In the genomic region with DNA sequence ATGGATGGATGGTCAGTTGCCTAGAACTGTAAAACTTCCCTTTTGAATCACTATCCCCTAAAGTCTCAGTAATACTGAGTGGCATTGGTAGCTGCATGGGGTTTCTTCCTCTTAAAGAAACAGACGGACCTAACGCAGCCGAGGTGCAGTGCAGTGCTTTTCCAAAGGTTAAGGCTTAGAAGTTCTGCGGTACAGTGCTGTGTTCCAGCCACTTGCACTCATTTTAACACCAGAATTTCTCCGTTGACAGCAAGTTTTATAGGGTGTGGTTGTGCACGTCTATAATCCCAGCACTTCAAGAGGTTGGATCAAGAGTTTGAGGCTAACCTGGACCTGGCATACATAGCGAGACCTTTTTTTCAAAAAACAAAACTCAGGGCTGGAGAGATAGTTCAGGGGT, we compare ENCODE assay signal across 8 mouse cellular contexts. TPM values are rescaled to one million over a fixed set of nuclear protein-coding genes. Genes with fewer than 3 reads are reported as not detected.
DNase-seq lines count a peak whose midpoint lies in the region; ATAC-seq and TF ChIP-seq lines count a peak whose summit lies in the region.

No protein-coding gene starts in this region.

- H3K4me2 ChIP-seq in forebrain, postnatal 0 days (ENCODE audit: low read depth): peak overlapping the region; percentile 92
- H3K4me2 ChIP-seq in liver, embryonic 16.5 days (ENCODE audit: low read depth, low read length): peak overlapping the region; percentile 89

- DNase-seq in heart, adult 2 months: no peak
- DNase-seq in heart, postnatal 36 days: no peak
- DNase-seq in forebrain, postnatal 0 days: no peak
- no peak for DNase-seq in Muller cell, postnatal 12 days (ENCODE audit: inconsistent ontology term)
- no peak for DNase-seq in frontal cortex, adult 2 months (ENCODE audit: extremely low spot score in 1 of 2, low spot score in 1 of 2)
- no peak for DNase-seq in left cerebral cortex, postnatal 25 days (ENCODE audit: low spot score in 2 of 2)

- intact Hi-C loops in heart, adult 2 months (cut with DNase I): no loop called here
- intact Hi-C loops in heart, postnatal 36 days (cut with DNase I): no loop called here
- intact Hi-C loops in left cerebral cortex, postnatal 25 days (cut with DNase I): no loop called here

- H3K4me3 ChIP-seq in heart, adult 2 months: no peak overlapping the region
- H3K4me3 ChIP-seq in C2C12 (ENCODE audit: insufficient read depth, poor library complexity, severe bottlenecking): peak overlapping the region; percentile 89
- no peak overlapping the region for H3K4me3 ChIP-seq in forebrain, postnatal 0 days (ENCODE audit: low read depth, low read length)
- peak overlapping the region; percentile 90 for H3K4me3 ChIP-seq in liver, embryonic 16.5 days (ENCODE audit: low read depth, low read length)

- H3K9ac ChIP-seq in heart, adult 2 months (ENCODE audit: low read depth, low read length): peak overlapping the region; percentile 8; the same call in 1 of the 2 replicates
- peak overlapping the region; percentile 100 for H3K9ac ChIP-seq in forebrain, postnatal 0 days
- H3K9ac ChIP-seq in liver, embryonic 16.5 days (ENCODE audit: low read depth, low read length): peak overlapping the region; percentile 96

- no peak for TF ChIP-seq CTCF in heart, adult 2 months (IDR thresholded peaks at IDR 0.05)
- TF ChIP-seq CTCF in C2C12 (IDR thresholded peaks at IDR 0.05; ENCODE audit: control insufficient read depth, insufficient read depth, insufficient read length): no peak
- no peak for TF ChIP-seq CTCF in forebrain, postnatal 0 days (IDR thresholded peaks at IDR 0.05; ENCODE audit: low read depth)

- H3K4me1 ChIP-seq in heart, adult 2 months (ENCODE audit: control insufficient read depth, insufficient read depth, low read length): peaks cover 15% of the 10 kb centered on the region
- H3K4me1 ChIP-seq in forebrain, postnatal 0 days (ENCODE audit: insufficient read depth): peaks cover 15% of the 10 kb centered on the region
- peaks cover 64% of the 10 kb centered on the region for H3K4me1 ChIP-seq in liver, embryonic 16.5 days (ENCODE audit: control insufficient read depth, low read depth, low read length)

- H3K9me3 ChIP-seq in forebrain, postnatal 0 days (ENCODE audit: low read length): no peaks in the 10 kb centered on the region
- H3K9me3 ChIP-seq in liver, embryonic 16.5 days (replicated peaks; ENCODE audit: control insufficient read depth, low read length): no peaks in the 10 kb centered on the region

- 35% methylated on average over 7 of the region's 7 CpGs for WGBS in heart, adult 2 months
- whole genome bisulfite sequencing in forebrain, postnatal 0 days: 48% methylated on average over 7 of the region's 7 CpGs
- 13% methylated on average over 7 of the region's 7 CpGs for WGBS in liver, embryonic 16.5 days (ENCODE audit: insufficient replicate concordance)

- no peaks in the 10 kb centered on the region for H3K27me3 ChIP-seq in heart, adult 2 months (ENCODE audit: control insufficient read depth, insufficient read depth, low read length)
- H3K27me3 ChIP-seq in C2C12 (ENCODE audit: control insufficient read depth, insufficient read depth, insufficient read length): no peaks in the 10 kb centered on the region
- H3K27me3 ChIP-seq in forebrain, postnatal 0 days (ENCODE audit: insufficient read depth, low read length): no peaks in the 10 kb centered on the region
- H3K27me3 ChIP-seq in liver, embryonic 16.5 days (ENCODE audit: control insufficient read depth, insufficient read depth, low read depth, low read length): no peaks in the 10 kb centered on the region

- TF ChIP-seq EP300 in heart, adult 2 months (IDR thresholded peaks at IDR 0.05; ENCODE audit: insufficient read depth, low read depth, low read length): no peak

- H3K79me3 ChIP-seq in C2C12 (ENCODE audit: low read depth): peaks cover 70% of the 10 kb centered on the region

- no peak for ATAC-seq in forebrain, postnatal 0 days
- ATAC-seq in liver, embryonic 16.5 days (ENCODE audit: low read depth): no peak

- peak overlapping the region; percentile 1 for H3ac ChIP-seq in C2C12 (ENCODE audit: control insufficient read depth, insufficient read length, low read depth)

- H3K36me3 ChIP-seq in heart, adult 2 months (ENCODE audit: control insufficient read depth, insufficient read depth, low read length): peaks cover 2% of the 10 kb centered on the region
- peaks cover 7% of the 10 kb centered on the region for H3K36me3 ChIP-seq in C2C12 (ENCODE audit: control insufficient read depth, insufficient read depth)
- H3K36me3 ChIP-seq in forebrain, postnatal 0 days (ENCODE audit: insufficient read depth): no peaks in the 10 kb centered on the region
- H3K36me3 ChIP-seq in liver, embryonic 16.5 days (ENCODE audit: control insufficient read depth, insufficient read depth): no peaks in the 10 kb centered on the region

- H3K79me2 ChIP-seq in heart, adult 2 months (replicated peaks; ENCODE audit: control insufficient read depth, insufficient read depth, low read length): peaks cover 4% of the 10 kb centered on the region
- H3K79me2 ChIP-seq in C2C12 (ENCODE audit: control insufficient read depth, insufficient read depth): peaks cover 86% of the 10 kb centered on the region

- no peak overlapping the region for H3K27ac ChIP-seq in heart, adult 2 months
- no peak overlapping the region for H3K27ac ChIP-seq in forebrain, postnatal 0 days (ENCODE audit: low read depth, low read length)
- H3K27ac ChIP-seq in liver, embryonic 16.5 days (ENCODE audit: low read length): peak overlapping the region; percentile 96

- no peak for TF ChIP-seq POLR2A in heart, adult 2 months (IDR thresholded peaks at IDR 0.05; ENCODE audit: insufficient read depth, low read depth, low read length)

TF ChIP-seq in C2C12, 6 proteins besides CTCF, POLR2A, EP300 and RAD21:
- TF ChIP-seq USF1 (IDR thresholded peaks at IDR 0.05; ENCODE audit: low read depth) (no peak), CEBPB (IDR thresholded peaks at IDR 0.05; ENCODE audit: low read depth) (no peak), MYOD1 (IDR thresholded peaks at IDR 0.05; ENCODE audit: control insufficient read depth, insufficient read length, low read depth) (no peak), FOSL1 (IDR thresholded peaks at IDR 0.05; ENCODE audit: insufficient read depth, low read length, poor library complexity, severe bottlenecking) (no peak), MAX (IDR thresholded peaks at IDR 0.05) (no peak), MYOG (IDR thresholded peaks at IDR 0.05; ENCODE audit: control insufficient read depth, extremely low read depth, insufficient read length) (no peak)

RNA-seq across cellular contexts. Expression of a gene that starts 2.0 kb away (rescaled TPM):
- 1 to 10 TPM; 3.0 to 3.9 TPM for total RNA-seq in heart, adult 2 months (2021)
- 1.1 and 2.3 TPM in 2 replicates for polyA plus RNA-seq in heart, adult 2 months (2012; rRNA removed)
- 1 to 10 TPM; 3.5 to 4.2 TPM for total RNA-seq in heart, postnatal 36 days (2021)
- polyA plus RNA-seq in C2C12 (2012; fragmentation: generic; extraction: Trizol): 2.4 TPM
- 3.1 and 3.5 TPM in 2 replicates for total RNA-seq in forebrain, postnatal 0 days (2014; rRNA removed)
- polyA plus RNA-seq in forebrain, postnatal 0 days (2015; fragmentation: Nextera tagmentation; extraction: Ambion mirVana): 1.5 and 2.0 TPM in 2 replicates
- 2.9 and 3.4 TPM in 2 replicates for polyA plus RNA-seq in liver, embryonic 16.5 days (2015; fragmentation: Nextera tagmentation; extraction: Ambion mirVana)
- 3.7 and 3.9 TPM in 2 replicates for polyA plus RNA-seq in frontal cortex, adult 2 months (2012; rRNA removed)
- total RNA-seq in left cerebral cortex, postnatal 25 days (2021): 1 to 10 TPM; 5.3 to 5.4 TPM

RNA-seq across cellular contexts. Expression of a gene that starts 2.6 kb away (rescaled TPM):
- 1 to 10 TPM; 6.8 to 7.9 TPM for total RNA-seq in heart, adult 2 months (2021)
- polyA plus RNA-seq in heart, adult 2 months (2012; rRNA removed): 6.0 and 13.4 TPM in 2 replicates
- total RNA-seq in heart, postnatal 36 days (2021): 10 to 100 TPM in 1 of 2 experiments, 1 to 10 TPM in 1; 5.4 to 10.4 TPM
- 6.5 TPM for polyA plus RNA-seq in C2C12 (2012; fragmentation: generic; extraction: Trizol)
- total RNA-seq in forebrain, postnatal 0 days (2014; rRNA removed): 15.0 and 25.8 TPM in 2 replicates
- polyA plus RNA-seq in forebrain, postnatal 0 days (2015; fragmentation: Nextera tagmentation; extraction: Ambion mirVana): 13.0 and 13.2 TPM in 2 replicates
- 4.1 and 4.8 TPM in 2 replicates for polyA plus RNA-seq in liver, embryonic 16.5 days (2015; fragmentation: Nextera tagmentation; extraction: Ambion mirVana)
- 15.9 and 19.0 TPM in 2 replicates for polyA plus RNA-seq in frontal cortex, adult 2 months (2012; rRNA removed)
- 10 to 100 TPM; 19.4 to 20.5 TPM for total RNA-seq in left cerebral cortex, postnatal 25 days (2021)

RNA-seq across cellular contexts. Expression of a gene that starts 31.9 kb away (rescaled TPM):
- 1 to 10 TPM; 5.0 to 5.1 TPM for total RNA-seq in heart, adult 2 months (2021)
- 6.6 and 7.7 TPM in 2 replicates for polyA plus RNA-seq in heart, adult 2 months (2012; rRNA removed)
- 1 to 10 TPM; 5.7 to 7.8 TPM for total RNA-seq in heart, postnatal 36 days (2021)
- 5.1 TPM for polyA plus RNA-seq in C2C12 (2012; fragmentation: generic; extraction: Trizol)
- total RNA-seq in forebrain, postnatal 0 days (2014; rRNA removed): 6.5 and 10.6 TPM in 2 replicates
- 8.4 and 11.6 TPM in 2 replicates for polyA plus RNA-seq in forebrain, postnatal 0 days (2015; fragmentation: Nextera tagmentation; extraction: Ambion mirVana)
- 1.4 and 1.5 TPM in 2 replicates for polyA plus RNA-seq in liver, embryonic 16.5 days (2015; fragmentation: Nextera tagmentation; extraction: Ambion mirVana)
- polyA plus RNA-seq in frontal cortex, adult 2 months (2012; rRNA removed): 64.5 and 73.2 TPM in 2 replicates
- total RNA-seq in left cerebral cortex, postnatal 25 days (2021): 10 to 100 TPM; 61.3 to 67.4 TPM

RNA-seq across cellular contexts. Expression of a gene that starts 45.3 kb away (rescaled TPM):
- under 1 TPM; 0.14 to 0.16 TPM for total RNA-seq in heart, adult 2 months (2021)
- 0.09 and 0.41 TPM in 2 replicates for polyA plus RNA-seq in heart, adult 2 months (2012; rRNA removed)
- total RNA-seq in heart, postnatal 36 days (2021): not detected
- not detected for polyA plus RNA-seq in C2C12 (2012; fragmentation: generic; extraction: Trizol)
- 1.1 and 1.8 TPM in 2 replicates for total RNA-seq in forebrain, postnatal 0 days (2014; rRNA removed)
- 2.2 and 2.7 TPM in 2 replicates for polyA plus RNA-seq in forebrain, postnatal 0 days (2015; fragmentation: Nextera tagmentation; extraction: Ambion mirVana)
- polyA plus RNA-seq in liver, embryonic 16.5 days (2015; fragmentation: Nextera tagmentation; extraction: Ambion mirVana): 0.08 and 0.11 TPM in 2 replicates
- polyA plus RNA-seq in frontal cortex, adult 2 months (2012; rRNA removed): 1.5 and 1.8 TPM in 2 replicates
- 1 to 10 TPM in 1 of 2 experiments, under 1 TPM in 1; 0.39 to 1.3 TPM for total RNA-seq in left cerebral cortex, postnatal 25 days (2021)

RNA-seq across cellular contexts. Expression of a gene that starts 47.4 kb away (rescaled TPM):
- total RNA-seq in heart, adult 2 months (2021): 1 to 10 TPM; 1.0 to 1.7 TPM
- polyA plus RNA-seq in heart, adult 2 months (2012; rRNA removed): 1.1 and 2.3 TPM in 2 replicates
- 1 to 10 TPM; 1.7 to 2.2 TPM for total RNA-seq in heart, postnatal 36 days (2021)
- 0.04 TPM for polyA plus RNA-seq in C2C12 (2012; fragmentation: generic; extraction: Trizol)
- total RNA-seq in forebrain, postnatal 0 days (2014; rRNA removed): 18.9 and 24.7 TPM in 2 replicates
- 5.3 and 11.0 TPM in 2 replicates for polyA plus RNA-seq in forebrain, postnatal 0 days (2015; fragmentation: Nextera tagmentation; extraction: Ambion mirVana)
- 0.16 and 0.21 TPM in 2 replicates for polyA plus RNA-seq in liver, embryonic 16.5 days (2015; fragmentation: Nextera tagmentation; extraction: Ambion mirVana)
- 41.2 and 42.3 TPM in 2 replicates for polyA plus RNA-seq in frontal cortex, adult 2 months (2012; rRNA removed)
- total RNA-seq in left cerebral cortex, postnatal 25 days (2021): 100 to 1,000 TPM in 1 of 2 experiments, 10 to 100 TPM in 1; 95.4 to 108 TPM

Comparison
In these comparisons a context has a peak if more than half of its experiments do, and no peak if none do; other contexts are left out.
1. H3K4me3 ChIP-seq: peak in C2C12 (single experiment) and liver, embryonic 16.5 days (single experiment); none in heart, adult 2 months (single experiment) and forebrain, postnatal 0 days (single experiment).
2. H3K9ac ChIP-seq: peak in every context shown above with its lines; median percentile 100 in forebrain, postnatal 0 days; 96 in liver, embryonic 16.5 days; 8 in heart, adult 2 months.